Mouse (Mus musculus) macrophage (primary cell): Measurements from ENCODE around the gene Adora3. TPM values are rescaled to one million over a fixed set of nuclear protein-coding genes. Genes with fewer than 3 reads are reported as not detected.
"Not testable (repeated sequence)": the region's sequence is repeated elsewhere in the genome, so short reads cannot be mapped to it uniquely, and the experiment has no call there.

Experiments used
- H3K27ac ChIP-seq: fragments of 350-480 bp; formaldehyde crosslinking; 2 replicates; pipeline ENCODE4 v1.9.0; 2021
- H3K36me3 ChIP-seq: fragments of 350-480 bp; formaldehyde crosslinking; 2 replicates; pipeline ENCODE4 v1.9.0; 2021; ENCODE audit errors: inconsistent target
- H3K4me3 ChIP-seq: fragments of 350-480 bp; formaldehyde crosslinking; 2 replicates; pipeline ENCODE4 v1.9.0; 2021; ENCODE audit errors: inconsistent target
- H3K79me2 ChIP-seq: fragments of 350-480 bp; formaldehyde crosslinking; 2 replicates; pipeline ENCODE4 v1.9.0; 2021; ENCODE audit errors: inconsistent target
- WGBS: methylation state at CpG from one replicate; pipeline ENCODE4 v1.1.7; 2026; ENCODE audit warnings: inconsistent platforms; ENCODE audit not compliant: missing documents; 5-methylcytosine and 5-hydroxymethylcytosine counted together
- polyA plus RNA-seq: library from polyadenylated mRNA; stranded (reverse); fragments of 250-400 nt; gene quantifications from 3 replicates; pipeline ENCODE4 v1.2.4, GENCODE M21; 2018; ENCODE audit warnings: inconsistent platforms

The Adora3 gene
- polyA plus RNA-seq, 1 experiment from 2014 or later = 1.9 TPM

DNA sequence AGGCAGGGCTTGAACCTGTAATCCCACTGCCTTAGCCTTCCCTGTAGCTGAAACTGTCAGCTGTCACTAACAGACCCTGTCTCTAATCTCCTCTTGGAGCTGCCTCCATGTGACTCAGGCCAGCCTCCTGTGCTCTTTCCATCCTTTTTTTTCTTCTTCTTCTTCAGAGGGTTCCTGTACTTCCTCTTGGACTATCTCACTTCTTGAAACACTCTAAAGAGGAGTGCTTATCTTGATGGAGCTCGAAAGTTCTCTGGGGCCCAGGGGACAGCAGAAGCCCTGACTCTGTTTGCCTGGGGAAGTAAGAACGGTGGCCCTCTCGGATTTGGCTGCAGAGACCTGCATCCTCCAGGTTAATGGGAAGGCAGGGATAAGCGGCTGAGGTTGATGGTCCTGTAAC, 33.6 kb downstream of the Adora3 start:
- Histone ChIP-seq H3K79me2 (no peaks in the 10 kb centered on the region), H3K27ac (no peak overlapping the region), H3K36me3 (no peaks in the 10 kb centered on the region), H3K4me3 (no peak overlapping the region)
- 15% methylated on average over 4 of the region's 4 CpGs for WGBS

DNA sequence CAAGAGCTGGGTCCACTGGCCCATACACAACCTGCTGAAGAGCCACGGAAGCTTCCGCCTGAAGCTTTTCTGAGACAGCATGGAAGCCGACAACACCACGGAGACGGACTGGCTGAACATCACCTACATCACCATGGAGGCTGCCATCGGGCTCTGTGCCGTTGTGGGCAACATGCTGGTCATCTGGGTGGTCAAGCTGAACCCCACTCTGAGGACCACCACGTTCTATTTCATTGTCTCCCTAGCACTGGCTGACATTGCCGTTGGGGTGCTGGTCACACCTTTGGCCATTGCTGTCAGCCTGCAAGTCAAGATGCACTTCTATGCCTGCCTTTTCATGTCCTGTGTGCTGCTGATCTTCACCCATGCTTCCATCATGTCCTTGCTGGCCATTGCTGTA, 34.1 kb downstream of the Adora3 start:
- Histone ChIP-seq H3K36me3 (no peaks in the 10 kb centered on the region), H3K4me3 (no peak overlapping the region), H3K79me2 (no peaks in the 10 kb centered on the region), H3K27ac (no peak overlapping the region)
- 93% methylated on average over 9 of the region's 9 CpGs for WGBS

DNA sequence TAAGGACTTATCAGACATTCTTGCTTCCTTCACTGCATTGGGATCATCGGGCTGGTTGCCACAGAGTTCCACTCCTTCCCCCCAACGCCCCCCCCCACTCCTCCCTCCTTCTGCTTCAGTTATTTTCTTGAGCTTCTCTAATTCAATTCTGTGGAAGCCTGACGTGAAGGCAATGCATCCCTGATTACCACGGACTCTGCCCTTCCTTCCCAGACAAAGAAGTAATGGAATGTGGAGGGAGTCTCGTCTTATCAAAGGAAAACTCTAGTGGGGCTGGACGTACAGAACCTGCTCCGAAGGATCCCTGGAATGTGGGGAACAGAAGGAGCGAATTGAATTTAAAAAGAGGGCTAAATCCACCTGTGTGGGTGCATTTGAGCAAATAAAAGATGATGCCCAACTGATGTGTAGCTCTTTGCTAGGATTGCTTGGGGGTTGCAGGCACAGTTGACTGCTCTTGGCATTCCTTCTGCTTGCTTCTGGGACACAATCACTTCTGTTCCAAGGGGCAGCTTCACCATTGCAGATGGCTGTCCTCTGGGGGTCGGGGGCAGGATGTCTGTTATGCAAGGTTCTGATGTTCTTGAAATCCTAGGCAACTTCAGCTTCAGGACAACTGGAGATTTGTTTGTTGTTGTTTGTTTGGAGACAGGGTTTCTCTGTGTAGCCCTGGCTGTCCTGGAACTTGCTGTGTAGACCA, 37.4 kb downstream of the Adora3 start:
- Histone ChIP-seq H3K4me3 (no peak overlapping the region), H3K36me3 (no peaks in the 10 kb centered on the region), H3K27ac (no peak overlapping the region), H3K79me2 (no peaks in the 10 kb centered on the region)
- 84% methylated on average over 8 of the region's 9 CpGs for WGBS

DNA sequence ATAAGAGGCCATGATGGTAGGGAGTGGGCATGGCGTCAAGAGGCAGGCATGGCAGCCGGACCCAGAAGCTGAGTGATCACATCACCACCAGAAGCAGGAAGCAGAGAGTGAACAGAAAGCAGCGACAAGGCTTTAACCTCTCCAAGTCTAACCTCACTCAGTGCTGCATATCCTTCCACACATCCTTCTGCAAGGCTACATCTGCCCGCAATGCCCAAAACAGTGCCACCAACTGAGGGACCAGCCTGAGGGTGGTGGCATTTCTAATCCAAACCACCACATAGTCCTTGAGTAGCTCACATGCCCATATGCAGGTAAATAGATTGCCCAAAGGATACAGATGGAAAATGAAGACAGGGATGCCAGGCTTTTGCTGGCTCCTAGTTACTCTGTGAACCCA, 38.3 kb downstream of the Adora3 start:
- Histone ChIP-seq H3K36me3 (no peaks in the 10 kb centered on the region), H3K27ac (no peak overlapping the region), H3K79me2 (no peaks in the 10 kb centered on the region), H3K4me3 (no peak overlapping the region)
- WGBS = 79% methylated on average over 4 of the region's 4 CpGs

DNA sequence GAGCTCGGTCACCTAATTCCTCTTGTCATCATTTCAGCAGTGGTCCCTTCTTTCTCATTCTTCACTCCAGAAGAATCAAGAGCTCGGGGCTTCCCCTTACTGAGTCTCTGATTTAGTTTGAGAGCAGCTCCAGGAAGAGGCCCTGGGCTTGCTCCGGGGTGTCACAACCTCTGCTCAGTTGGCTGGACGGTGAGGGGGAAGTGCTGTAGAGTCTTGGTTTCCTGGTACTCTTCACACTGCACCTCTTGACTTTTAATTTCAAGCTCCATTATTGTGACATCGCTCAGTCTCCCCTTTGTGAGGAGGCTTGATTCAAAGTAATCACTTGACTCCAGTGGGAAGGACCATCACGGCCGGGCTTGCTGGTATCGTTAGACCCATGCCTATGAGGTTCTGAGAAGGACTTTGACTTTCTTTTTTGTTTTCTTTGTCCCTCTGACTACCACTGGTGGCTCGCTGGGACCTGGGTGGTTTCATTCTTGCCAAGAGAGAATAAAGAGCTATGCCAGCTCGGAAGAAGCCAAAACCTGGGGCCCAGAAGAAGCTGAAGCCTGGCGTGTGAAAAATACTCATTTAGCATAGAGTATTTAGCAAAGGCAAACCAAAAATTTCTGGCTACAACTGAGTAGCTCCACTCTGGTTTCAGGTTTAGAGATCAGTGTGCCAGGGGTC, 40.0 kb downstream of the Adora3 start:
- H3K36me3 ChIP-seq = no peaks in the 10 kb centered on the region
- H3K27ac ChIP-seq = peak overlapping the region; percentile 32
- no peak overlapping the region for H3K4me3 ChIP-seq
- WGBS = 15% methylated on average over 11 of the region's 11 CpGs
- H3K79me2 ChIP-seq = no peaks in the 10 kb centered on the region

DNA sequence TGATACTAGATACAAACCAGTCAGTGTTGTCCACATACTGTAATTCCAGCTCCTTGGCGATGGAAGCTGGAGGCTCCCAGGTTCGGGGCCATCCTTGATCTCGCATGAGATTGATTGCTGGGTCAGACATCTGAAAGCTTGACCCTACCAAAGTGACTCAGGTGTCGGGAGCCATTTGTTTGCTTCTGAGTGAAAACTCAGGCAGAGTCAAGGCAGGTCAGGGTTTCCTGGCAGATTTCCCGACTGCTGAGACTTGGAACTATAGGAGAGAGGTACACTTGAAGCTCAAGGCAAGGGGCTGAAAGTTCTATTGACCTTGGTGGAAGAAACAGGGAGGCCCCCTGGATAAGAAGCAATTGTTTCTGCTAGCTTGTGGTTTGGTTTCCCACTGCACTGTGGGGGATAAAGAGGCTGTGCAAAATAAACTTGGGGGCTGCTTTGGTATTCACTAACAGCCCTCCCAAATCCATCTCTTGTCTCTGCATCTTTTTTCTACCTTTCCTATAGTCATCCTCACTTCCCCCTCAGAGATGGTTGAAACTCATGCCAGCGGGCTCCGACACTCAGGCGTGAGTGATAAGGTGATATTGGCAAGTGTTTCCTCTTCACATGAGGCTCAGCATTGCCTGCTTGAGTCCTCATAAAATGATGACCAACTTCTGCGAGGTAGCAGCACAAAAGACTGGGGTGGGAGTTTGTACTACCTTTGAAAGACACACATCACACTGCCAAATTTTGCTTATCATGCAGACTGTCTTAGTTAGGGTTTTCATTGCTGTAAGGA, 41.6 kb downstream of the Adora3 start:
- Histone ChIP-seq H3K27ac (no peak overlapping the region), H3K4me3 (no peak overlapping the region), H3K36me3 (no peaks in the 10 kb centered on the region), H3K79me2 (no peaks in the 10 kb centered on the region)
- WGBS = 77% methylated on average over 8 of the region's 9 CpGs

DNA sequence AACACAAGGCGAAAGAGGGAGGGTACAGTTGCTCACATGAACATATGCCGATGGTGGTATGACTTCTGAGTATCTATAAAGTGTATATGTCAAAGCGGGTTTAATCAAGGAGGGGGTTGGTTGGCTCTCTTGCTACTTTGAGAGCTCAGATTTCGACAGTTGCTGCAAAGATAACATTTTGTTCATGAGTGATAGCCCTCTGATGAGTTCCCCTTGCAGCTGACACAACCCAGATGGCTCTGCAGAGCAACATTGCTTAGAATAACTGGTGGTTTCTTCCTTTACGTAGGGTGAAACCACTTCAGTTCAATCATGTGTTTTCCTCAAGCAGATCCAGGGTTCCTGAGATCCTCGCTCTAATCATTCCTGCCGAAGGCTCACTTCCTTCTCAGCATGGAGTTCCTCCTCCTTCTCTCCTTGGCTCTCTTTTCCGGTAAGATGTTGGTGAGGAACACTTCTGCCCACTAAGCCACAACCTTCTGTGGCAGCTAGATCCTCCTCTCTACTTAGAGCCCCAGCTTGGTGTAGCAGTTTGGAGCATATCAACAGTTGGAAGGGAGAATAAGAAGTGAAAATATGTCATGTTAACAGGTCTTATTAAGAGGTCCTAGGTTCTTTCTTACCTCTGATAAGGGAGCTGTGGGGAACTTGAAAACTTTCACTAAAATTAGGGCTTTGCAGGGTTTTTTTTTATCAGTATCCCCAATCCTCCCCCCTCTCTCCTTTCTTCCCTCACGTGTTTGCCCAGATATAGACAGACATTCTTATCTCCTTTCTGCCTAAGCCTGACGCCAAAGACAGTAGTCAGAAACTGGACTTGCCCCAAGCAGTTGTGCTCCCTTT, 43.4 kb downstream of the Adora3 start:
- Histone ChIP-seq H3K79me2 (no peaks in the 10 kb centered on the region), H3K4me3 (no peak overlapping the region), H3K27ac (peak overlapping the region; percentile 29), H3K36me3 (no peaks in the 10 kb centered on the region)
- 23% methylated on average over 10 of the region's 10 CpGs for WGBS

DNA sequence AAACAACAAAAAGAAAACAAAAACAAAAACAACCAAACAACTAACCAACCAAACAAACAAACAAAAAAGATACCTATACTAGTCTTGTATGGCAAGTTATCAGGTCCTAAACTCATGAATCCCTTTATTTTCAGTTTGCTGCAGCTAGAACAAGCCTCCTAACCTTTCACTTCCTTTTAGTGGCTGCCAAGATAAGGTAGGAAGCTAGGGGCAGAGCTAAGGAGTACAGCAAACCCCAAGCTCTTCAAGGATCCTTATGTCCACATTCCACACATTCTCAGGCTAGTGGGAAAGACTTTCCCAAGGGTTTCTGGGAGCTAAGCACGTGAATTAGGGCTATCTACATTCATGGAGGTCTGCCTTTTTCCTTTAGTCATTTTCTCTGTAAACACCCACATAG, 44.6 kb downstream of the Adora3 start:
- Histone ChIP-seq H3K36me3 (no peaks in the 10 kb centered on the region), H3K27ac (no peak overlapping the region), H3K79me2 (no peaks in the 10 kb centered on the region), H3K4me3 (no peak overlapping the region)
- 50% methylated on average over 1 of the region's 1 CpGs for WGBS

DNA sequence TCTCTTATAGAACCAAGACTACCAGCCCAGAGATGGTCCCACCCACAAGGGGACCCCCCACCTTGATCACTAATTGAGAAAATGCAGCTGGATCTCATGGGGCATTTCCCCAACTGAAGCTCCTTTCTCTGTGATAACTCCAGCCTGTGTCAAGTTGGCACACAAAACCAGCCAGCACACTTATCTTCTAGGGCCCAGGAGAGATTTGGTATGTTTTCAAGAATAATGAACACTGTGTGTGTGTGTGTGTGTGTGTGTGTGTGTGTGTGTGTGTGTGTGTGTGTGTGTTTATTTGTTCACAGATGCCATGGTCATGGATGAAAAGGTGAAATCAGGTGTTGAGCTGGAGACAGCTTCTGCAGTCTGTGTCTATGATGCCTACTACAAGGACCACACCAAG, 45.8 kb downstream of the Adora3 start:
- not testable (repeated sequence) for H3K27ac ChIP-seq, H3K79me2 ChIP-seq, H3K36me3 ChIP-seq, H3K4me3 ChIP-seq

DNA sequence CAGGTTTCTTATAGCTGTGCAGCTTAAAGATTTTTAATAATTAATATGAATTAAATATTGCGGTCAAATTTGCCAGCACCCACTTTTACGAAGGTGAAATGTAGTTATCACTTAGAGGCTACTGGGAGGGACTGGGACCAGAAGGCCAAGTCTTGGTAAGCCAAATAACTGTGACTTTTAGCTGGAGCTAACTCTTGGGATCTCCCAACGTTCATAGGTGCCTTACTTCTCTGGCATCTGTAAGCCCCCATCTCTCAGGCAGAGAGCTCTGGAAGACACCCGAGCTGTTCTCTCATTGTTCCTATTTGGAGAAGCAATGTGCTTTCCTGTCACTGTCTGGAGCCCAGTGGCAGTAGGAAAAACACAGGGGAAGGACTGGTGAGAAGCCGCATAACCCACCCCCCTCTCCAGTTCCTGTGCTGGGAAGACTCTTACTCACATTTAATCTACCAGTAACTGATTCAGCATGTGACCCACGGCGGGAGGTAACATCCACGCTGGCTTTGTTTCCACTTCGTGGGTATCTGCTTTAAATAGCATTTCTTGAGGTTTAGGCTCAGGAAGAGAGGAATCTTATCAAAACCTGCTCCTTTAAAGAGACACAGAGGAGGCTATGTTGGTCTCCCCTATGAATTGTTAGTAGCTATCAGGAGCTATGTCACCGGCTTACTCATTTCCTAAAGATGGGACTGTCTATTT, 47.1 kb downstream of the Adora3 start:
- 41% methylated on average over 10 of the region's 10 CpGs for WGBS
- no peak overlapping the region for H3K4me3 ChIP-seq
- H3K79me2 ChIP-seq = no peaks in the 10 kb centered on the region
- H3K27ac ChIP-seq = no peak overlapping the region
- no peaks in the 10 kb centered on the region for H3K36me3 ChIP-seq

DNA sequence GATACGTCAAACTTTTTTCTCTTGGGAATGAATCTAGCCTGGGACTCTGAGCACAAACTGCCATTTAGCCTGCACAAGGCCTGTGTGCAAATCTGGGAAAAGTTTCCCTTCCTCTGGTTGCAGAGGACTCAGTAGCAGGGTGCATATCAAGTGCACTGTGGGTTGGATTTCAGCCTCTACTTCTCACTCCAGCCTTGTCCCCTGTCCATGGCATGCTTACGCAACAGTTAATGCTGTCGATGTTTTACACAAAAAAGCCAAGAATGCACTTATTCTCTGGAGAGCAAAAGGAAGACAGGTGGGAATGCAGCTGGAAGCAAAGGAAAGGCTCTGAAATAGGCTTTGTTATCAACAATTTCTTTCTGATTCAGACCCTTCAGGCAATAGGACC, 47.7 kb downstream of the Adora3 start:
- 40% methylated on average over 3 of the region's 3 CpGs for WGBS
- Histone ChIP-seq H3K79me2 (no peaks in the 10 kb centered on the region), H3K36me3 (no peaks in the 10 kb centered on the region), H3K4me3 (no peak overlapping the region), H3K27ac (no peak overlapping the region)

DNA sequence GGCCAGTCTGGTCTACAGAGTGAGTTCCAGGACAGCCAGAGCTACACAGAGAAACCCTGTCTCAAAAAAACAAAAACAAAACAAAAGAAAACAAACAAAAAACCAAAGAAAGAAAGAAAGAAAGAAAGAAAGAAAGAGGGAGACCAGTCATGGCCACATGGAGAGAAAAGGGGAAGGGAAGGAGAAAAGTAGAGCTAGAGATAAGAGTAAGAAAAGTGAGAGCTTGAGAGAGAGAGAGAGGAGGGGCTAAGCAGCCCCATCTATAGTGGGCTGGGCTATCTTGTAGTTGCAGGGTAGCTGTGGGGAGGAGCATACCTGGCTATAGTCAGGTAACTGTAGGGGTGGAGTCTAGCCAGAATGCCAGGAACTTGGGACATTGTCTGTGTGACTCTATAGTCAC, 50.1 kb downstream of the Adora3 start:
- H3K79me2 ChIP-seq, H3K27ac ChIP-seq, H3K36me3 ChIP-seq, H3K4me3 ChIP-seq: not testable (repeated sequence)

DNA sequence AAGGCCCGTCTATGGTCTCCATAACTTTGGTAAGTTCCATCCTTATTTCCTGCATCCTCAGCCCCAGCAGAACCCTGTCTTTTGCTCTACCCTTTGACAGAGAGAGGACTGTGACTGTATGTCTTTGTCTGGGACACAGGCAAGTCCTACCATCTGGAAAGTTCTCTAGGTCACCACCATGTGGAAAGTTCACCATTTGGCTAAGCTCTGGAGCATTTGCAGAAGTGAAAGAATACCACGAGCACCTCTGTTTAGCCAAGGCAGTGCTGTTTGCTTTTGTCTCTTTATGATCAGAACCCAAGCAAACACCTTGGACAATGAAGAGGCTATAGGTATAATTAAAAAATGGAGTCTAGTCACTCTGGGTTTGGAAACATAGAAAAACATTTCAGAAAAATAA, 51.3 kb downstream of the Adora3 start:
- WGBS = 55% methylated on average over 2 of the region's 2 CpGs
- peaks cover 8% of the 10 kb centered on the region; the same call in 1 of the 2 replicates for H3K36me3 ChIP-seq
- H3K4me3 ChIP-seq = no peak overlapping the region
- no peaks in the 10 kb centered on the region for H3K79me2 ChIP-seq
- H3K27ac ChIP-seq = no peak overlapping the region

DNA sequence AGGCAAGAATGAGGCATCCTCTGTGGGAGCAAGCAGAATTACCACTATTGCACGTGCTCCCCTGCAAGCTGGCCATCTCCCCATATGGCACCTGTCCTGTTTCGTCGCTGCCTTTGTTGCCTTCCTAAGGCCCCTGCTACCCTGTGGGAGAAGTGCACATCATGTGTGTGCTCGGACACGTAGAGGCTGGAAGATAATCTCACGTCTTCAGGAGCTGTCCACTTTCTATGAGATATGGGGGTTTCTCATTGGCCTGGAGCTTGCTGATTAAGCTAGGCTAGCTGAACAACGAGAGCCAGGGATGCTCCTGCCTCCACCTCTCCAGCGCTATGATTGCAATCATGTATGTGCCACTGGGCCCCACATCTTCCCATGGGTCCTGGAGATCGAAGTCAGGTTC, 54.0 kb downstream of the Adora3 start:
- Histone ChIP-seq H3K27ac (no peak overlapping the region), H3K36me3 (peaks cover 8% of the 10 kb centered on the region; the same call in 1 of the 2 replicates), H3K4me3 (no peak overlapping the region), H3K79me2 (peaks cover 13% of the 10 kb centered on the region; the same call in 1 of the 2 replicates)
- 93% methylated on average over 9 of the region's 9 CpGs for WGBS
